Mouse (Mus musculus): ENCODE data around the gene Arid3b.

Arid3b gene

DNA sequence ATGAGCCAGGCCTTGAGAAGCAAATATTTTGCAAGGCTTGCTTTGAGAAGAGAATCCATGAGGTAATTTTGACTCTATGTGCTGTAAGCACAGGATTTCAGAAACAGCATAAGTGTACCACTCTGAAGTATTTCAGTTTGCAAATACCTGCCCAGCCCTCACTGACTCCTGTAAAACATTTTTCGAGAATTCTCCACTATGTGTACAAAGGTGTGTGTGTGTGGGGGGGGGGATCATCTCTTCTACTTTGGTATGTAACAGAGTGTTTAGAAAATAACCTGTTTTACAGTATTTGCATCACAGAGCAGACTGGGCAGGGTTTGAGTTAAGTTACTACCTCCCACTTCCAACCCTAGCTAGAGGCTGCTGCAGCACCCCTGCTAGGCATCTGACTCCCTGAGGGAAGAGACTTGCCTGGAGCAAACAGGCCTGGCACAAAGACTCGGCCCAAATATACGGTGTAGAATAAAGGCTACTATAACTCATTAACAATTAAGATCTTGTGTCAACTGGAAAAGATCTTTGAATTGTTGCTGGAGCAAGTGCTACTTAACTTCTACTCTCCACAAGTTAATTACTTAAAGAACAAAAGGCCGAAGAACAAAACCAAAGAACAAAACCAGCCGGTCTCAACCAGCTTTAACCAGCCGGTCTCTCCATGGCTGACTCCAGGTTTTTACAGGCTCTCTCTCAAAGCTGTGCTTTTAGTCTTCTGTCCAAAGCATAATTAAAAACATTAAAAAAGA lies 6.6 kb downstream of the Arid3b start:
- no peak for DNase-seq

- no peak for DNase-seq
Observed at GRCm38 (mm10) chr9:57823397-57823796, 13.2 kb downstream of the Arid3b start.

DNA sequence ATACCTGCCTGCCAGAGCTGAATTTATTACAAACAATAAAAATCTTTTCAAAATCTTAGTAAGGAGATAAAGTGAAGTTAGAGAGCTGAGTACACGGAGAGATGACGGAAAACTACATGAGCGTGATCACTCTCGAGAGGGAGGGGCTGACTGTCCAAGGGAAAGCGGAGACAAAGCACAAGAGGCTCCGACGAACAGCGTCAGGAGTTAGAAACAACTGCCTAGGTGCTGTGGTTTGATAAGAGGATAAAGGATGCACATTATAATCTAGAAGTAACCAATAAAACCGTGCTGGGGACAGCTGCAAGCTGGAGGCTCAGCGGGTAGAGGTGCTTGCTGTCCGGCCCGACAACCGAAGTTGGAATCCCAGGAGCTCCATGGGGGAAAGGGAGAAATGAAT lies 13.8 kb downstream of the Arid3b start:
- DNase-seq = no peak

- no peak for DNase-seq
Observed at GRCm38 (mm10) chr9:57820186-57821080, 16.2 kb downstream of the Arid3b start.

GRCm38 (mm10) chr9:57817220-57817667 lies 19.3 kb downstream of the Arid3b start:
- peak; percentile 56 for DNase-seq

DNA sequence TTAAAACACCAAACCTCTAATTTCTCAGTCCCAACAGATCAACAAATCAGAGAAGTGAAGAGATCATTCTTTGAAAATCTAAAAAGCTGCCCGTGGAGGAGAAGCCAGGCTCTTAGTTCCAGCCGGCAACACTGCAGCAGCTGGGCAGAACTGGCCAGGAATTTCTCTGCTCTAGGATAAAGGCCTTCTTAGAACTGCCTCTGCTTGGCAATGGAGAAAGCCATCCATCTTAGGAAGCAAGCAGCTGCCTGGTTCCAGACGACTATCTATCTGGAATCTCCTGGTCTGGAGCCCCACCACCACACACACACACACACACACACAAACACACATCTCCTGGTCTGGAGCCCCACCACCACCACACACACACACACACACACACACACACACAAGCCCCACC lies 21.7 kb downstream of the Arid3b start:
- DNase-seq = no peak

DNA sequence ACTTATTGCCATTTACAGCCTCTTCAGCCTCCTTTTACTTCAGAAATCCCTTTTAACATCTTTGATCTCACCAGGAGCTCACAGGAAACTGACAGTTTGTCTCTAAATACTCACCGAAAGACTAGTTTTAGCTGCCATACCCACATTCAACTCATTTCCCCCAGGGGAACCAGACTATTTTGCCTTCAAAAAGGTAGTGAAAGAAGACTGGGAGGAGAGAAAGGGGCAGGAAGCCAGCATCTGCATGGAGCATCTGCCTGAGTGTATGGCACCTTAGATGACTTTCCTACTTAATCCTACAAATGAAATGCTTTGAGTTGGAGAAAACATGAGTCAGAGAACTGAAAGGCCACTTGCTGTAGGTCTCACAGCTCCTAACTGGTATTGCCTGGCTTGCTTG lies 22.6 kb downstream of the Arid3b start:
- DNase-seq = no peak

DNA sequence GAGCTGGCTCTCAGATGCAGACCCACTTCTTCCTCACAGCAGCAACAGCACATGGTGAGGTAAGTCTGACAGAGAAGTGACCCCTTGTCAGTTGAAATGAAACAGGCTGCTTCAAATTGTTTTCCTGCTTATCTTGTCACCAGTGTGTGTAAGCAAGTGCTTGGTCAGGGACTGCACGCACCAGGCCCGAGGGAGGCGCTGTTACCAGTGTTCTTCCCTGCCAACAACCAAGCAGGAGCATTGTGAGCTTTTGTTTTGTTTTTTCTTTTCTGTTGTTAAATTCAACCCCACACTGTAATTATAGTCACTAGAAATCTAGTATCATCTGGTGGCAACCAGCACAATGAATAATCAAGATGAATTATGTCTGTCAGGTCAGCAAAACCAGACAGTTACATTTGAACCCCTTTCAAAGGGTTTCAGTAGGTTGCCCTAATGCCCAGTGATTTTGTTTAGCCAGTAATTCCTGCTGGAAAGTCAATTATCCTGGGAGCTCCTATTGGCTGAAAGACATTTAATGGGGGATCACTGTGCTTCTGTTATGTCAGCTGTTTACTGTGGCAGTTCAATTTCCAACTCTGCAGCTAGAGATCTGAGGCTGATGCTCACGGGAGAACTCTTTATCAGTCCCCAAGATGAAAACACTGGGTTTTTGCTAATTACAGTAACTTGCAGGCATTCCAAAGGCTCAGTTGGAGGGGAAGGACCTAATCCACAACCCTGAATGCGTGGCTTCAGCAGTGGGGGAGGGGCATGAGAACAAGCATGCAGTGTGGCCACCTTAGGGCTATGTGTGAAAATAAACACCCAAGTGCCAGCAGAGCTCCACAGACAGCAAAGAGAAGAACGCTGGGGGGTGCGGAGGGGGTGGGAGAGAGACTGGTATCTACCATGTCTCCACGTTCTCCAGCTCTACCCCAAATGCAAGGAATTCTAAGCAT lies 24.5 kb downstream of the Arid3b start:
- peak; percentile 12 for DNase-seq

- peak; percentile 24 for DNase-seq
Observed at GRCm38 (mm10) chr9:57810691-57811090, 25.9 kb downstream of the Arid3b start.

DNA sequence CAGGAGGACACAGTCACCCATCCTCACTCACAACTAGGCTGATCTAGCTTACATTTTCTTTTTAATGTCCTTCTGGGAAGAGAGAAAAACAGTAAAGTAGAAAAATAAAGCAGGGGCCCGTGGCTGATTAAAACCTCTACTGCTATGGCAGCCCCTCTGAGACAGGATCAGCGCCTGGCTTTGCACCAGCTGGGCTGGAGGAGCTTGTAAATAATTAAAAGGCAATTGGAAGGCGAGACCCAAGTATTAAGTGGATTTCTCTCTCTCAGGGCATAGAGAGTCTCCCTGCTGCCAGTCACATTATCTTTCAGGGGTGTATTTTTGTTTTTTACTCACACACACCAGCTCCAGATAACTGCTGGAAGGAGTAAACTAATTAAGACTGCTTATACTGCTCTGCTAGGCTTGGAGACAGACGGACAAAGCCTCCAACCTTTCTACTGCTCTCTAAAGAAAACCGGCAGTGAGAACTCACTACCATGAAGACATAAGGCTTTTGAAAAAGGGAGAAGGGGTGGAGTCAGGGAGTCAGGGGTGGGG lies 27.8 kb downstream of the Arid3b start:
- DNase-seq = peak; percentile 32

GRCm38 (mm10) chr9:57807174-57807651 lies 29.4 kb downstream of the Arid3b start:
- DNase-seq = no peak

DNA sequence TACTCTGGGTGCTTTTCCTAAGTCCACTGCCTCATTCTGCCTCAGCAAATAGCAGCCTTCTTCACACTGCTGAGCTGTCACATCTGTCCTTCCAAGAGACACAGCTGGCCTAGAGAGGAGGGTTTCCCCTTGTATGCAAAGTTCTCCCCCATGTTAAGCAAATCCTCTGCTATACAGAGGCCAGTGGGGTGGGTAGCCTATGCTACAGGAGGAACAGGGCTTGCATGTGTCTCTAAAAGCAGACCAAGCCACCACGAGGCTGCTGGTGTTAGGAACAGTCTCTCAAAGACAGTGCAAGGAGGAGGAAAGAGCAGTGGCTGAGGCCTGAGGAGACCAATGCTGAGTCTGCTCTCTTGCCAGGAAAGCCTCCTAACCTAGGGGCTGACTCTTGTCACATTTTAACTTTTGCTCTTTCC lies 30.5 kb downstream of the Arid3b start:
- DNase-seq = peak; percentile 36

GRCm38 (mm10) chr9:57805087-57805737 lies 31.4 kb downstream of the Arid3b start:
- no peak for DNase-seq

- no peak for DNase-seq
Observed at GRCm38 (mm10) chr9:57803839-57804238, 32.8 kb downstream of the Arid3b start.

GRCm38 (mm10) chr9:57803047-57803446 lies 33.5 kb downstream of the Arid3b start:
- DNase-seq = no peak

DNA sequence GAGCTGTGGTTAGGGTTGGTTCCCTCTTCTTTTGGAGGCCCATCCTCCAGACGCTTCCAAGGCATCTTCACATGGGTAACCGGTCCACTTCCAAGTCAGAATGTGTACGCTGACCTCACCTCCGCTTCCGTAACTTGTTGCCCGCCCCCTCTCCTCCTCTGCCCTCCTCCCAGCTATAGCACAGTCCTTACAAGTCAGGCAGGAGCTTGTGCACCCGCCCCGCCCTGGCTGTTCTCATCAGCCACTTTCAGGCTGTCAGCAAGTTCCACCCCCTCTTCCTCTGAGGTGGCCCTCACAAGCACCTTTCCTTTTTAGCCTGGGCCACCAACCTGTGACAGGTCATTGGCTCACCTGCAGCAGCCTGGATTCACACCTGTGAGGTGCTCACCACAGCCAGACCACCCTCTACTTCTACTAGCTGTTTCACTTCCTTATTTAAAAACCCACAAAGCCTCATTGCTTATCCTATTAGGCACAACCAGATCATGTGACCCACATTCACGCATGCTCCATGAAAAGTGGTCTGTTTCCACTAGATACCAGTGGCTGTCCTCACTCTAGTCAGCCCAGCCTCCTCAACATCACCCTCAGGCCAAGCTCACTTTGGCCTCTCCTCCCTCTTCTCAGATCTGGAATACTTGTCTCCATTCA lies 36.1 kb downstream of the Arid3b start:
- no peak for DNase-seq

DNA sequence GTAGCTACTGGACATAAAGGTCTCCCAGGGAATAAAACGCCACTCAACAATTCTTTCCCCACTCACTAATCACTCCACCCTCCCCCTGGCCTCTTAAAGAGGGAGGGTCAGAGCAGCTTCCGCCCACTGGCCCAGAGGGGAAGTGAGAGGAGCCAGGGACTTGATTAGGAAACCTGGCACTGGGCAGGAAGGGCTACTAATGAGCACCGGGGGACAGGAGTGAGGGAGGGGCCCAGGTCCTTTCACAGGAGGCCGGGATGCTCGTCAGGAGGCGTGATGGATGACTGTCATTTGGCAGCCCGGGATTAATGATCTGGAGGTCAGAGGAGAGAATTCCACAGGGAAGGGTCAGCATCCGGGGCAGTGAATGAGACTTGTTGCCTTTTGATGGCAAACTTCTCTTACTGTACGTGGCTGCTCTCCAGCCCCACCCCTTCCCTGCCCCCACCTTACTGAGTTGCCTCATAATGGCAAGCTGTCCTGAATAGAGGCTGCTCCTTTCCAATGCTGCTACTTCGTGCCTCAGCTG lies 37.8 kb downstream of the Arid3b start:
- DNase-seq = peak; percentile 41

DNA sequence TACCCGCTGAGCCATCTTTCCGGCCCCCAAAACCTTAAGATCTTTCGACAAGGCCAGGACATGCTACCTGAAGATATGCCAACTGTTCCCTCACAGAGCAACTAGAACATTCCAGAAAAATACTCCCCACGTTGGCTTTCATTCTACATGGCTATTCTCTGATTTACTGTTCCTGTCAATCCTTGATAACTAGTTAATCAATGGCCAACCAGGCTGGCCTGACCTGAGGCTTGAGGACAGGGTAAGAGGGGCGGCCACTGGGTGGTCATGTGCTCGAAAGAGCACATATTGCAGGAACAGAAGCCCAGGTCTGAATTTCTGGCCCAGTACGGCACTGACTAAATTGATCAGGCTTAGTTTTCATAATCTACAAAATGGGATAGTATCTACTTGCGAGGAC lies 39.1 kb downstream of the Arid3b start:
- peak; percentile 15 for DNase-seq

- no peak for DNase-seq
Observed at GRCm38 (mm10) chr9:57789733-57790132, 46.9 kb downstream of the Arid3b start.

DNA sequence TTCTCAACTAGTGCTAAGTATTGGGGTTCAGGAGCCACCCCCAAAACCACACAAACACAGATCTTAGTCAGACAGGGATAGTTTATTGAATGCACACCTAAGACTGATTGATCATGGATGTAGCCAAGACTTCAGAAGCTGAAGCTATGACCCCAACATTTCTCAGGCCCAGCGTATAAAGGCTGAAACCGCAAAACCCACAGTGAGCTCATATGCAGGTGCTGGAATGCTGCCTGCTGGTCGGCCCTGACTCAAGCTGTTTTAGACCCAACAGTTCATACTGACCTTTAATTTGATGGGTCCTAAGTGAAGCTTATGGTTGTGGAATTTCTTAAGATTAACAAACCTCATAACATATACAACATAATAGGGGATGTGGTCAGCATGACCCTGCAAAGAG lies 53.9 kb downstream of the Arid3b start:
- DNase-seq = no peak

GRCm38 (mm10) chr9:57775736-57776135 lies 60.9 kb downstream of the Arid3b start:
- no peak for DNase-seq

Data from kidney, postnatal 14 days (tissue).